Mouse (Mus musculus): ENCODE results near the gene Gm28710. TPM values are rescaled to one million over a fixed set of nuclear protein-coding genes. Genes with fewer than 3 reads are reported as not detected.

The Gm28710 gene
- polyA plus RNA-seq (2014; fragmentation: Illumina TruSeq; extraction: RNeasy Lipid Tissue Mini Kit (QIAGEN cat#74804); ENCODE audit: low read depth, low replicate concordance), result not detected

GRCm38 (mm10) chr5:16791243-16791860, at the start of gene Gm28710:
Gm28710 (plus strand) TSS chr5:16791810.

Other genes starting within 250 kb of the Gm28710 start
- 3.2 TPM for gene Hgf, start 238.3 kb upstream of the Gm28710 start, polyA plus RNA-seq (2014; fragmentation: Illumina TruSeq; extraction: RNeasy Lipid Tissue Mini Kit (QIAGEN cat#74804); ENCODE audit: low read depth, low replicate concordance)

Measured in adipose tissue, adult 10 weeks (tissue).